Mouse (Mus musculus) c-Kit-positive CD71-negative TER-119-negative erythroid progenitor cells, embryonic 14.5 days (primary cell): ENCODE results near the gene Derl3.
"Not testable (repeated sequence)": the region's sequence is repeated elsewhere in the genome, so short reads cannot be mapped to it uniquely, and the experiment has no call there.

Experiments used
- DNase-seq: peaks from one replicate; pipeline ENCODE4 v3.0.0-alpha.2; 2013; ENCODE audit warnings: low read depth

Derl3 gene

GRCm38 (mm10) chr10:75872915-75873542 lies 20.2 kb upstream of the Derl3 start:
- DNase-seq: no peak

GRCm38 (mm10) chr10:75873543-75874170 lies 19.6 kb upstream of the Derl3 start:
- no peak for DNase-seq

- DNase-seq: no peak
These were observed 14.4 kb upstream of the Derl3 start for GRCm38 (mm10) chr10:75878836-75879235.

GRCm38 (mm10) chr10:75880351-75880750 lies 12.9 kb upstream of the Derl3 start:
- no peak for DNase-seq

- DNase-seq: no peak
These were observed 12.2 kb upstream of the Derl3 start for GRCm38 (mm10) chr10:75880771-75881577.

GRCm38 (mm10) chr10:75881578-75882432 lies 11.4 kb upstream of the Derl3 start:
- DNase-seq: no peak

- no peak for DNase-seq
These were observed 10.6 kb upstream of the Derl3 start for GRCm38 (mm10) chr10:75882433-75883231.

GRCm38 (mm10) chr10:75883232-75883552 lies 10.0 kb upstream of the Derl3 start:
- peak; percentile 49 for DNase-seq

- no peak for DNase-seq
These were observed 8.5 kb upstream of the Derl3 start for GRCm38 (mm10) chr10:75884742-75885141.

- DNase-seq: not testable (repeated sequence)
These were observed 5.7 kb upstream of the Derl3 start for GRCm38 (mm10) chr10:75887504-75887903.

- DNase-seq: no peak
These were observed 3.6 kb upstream of the Derl3 start for GRCm38 (mm10) chr10:75889406-75890153.

- DNase-seq: no peak
These were observed 1.4 kb downstream of the Derl3 start for GRCm38 (mm10) chr10:75894601-75895000.

GRCm38 (mm10) chr10:75895730-75896129 lies 2.5 kb downstream of the Derl3 start:
- DNase-seq: no peak

GRCm38 (mm10) chr10:75896208-75896607 lies 3.0 kb downstream of the Derl3 start:
- DNase-seq: no peak

- DNase-seq: peak; percentile 36
These were observed 4.2 kb downstream of the Derl3 start for GRCm38 (mm10) chr10:75897373-75897772.

- no peak for DNase-seq
These were observed 4.9 kb downstream of the Derl3 start for GRCm38 (mm10) chr10:75898039-75898564.

- DNase-seq: no peak
These were observed 5.6 kb downstream of the Derl3 start for GRCm38 (mm10) chr10:75898846-75899245.

GRCm38 (mm10) chr10:75904391-75904790 lies 11.2 kb downstream of the Derl3 start:
- no peak for DNase-seq

GRCm38 (mm10) chr10:75906882-75907281 lies 13.7 kb downstream of the Derl3 start:
- no peak for DNase-seq

GRCm38 (mm10) chr10:75910698-75911097 lies 17.5 kb downstream of the Derl3 start:
- DNase-seq: no peak
